Mouse (Mus musculus): ENCODE measurements around the gene Cdkal1.
A peak's percentile ranks its signal among the peaks of the same experiment; 100 is the strongest.

The Cdkal1 gene

GRCm38 (mm10) chr13:29621881-29622280 is 233.6 kb downstream of the Cdkal1 start:
- no peak for DNase-seq

DNA sequence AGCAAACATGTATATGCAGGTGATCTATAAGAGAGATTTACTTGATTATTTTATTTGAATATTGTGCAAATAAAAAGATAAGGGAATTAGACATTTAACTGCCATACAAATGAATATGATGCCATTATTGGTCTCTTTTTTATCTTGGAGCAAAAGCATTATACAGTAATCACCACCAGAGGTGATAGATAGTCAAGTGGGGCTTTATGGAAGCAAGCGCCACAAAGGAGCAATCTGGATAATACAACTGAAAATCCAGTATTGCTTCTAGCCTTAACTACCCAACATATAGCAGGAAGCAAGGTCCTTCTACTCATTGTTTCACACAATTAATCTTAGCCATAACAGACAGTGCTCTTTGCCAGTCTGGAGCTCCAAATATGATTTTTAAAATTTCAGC is 234.1 kb downstream of the Cdkal1 start:
- DNase-seq: no peak

DNA sequence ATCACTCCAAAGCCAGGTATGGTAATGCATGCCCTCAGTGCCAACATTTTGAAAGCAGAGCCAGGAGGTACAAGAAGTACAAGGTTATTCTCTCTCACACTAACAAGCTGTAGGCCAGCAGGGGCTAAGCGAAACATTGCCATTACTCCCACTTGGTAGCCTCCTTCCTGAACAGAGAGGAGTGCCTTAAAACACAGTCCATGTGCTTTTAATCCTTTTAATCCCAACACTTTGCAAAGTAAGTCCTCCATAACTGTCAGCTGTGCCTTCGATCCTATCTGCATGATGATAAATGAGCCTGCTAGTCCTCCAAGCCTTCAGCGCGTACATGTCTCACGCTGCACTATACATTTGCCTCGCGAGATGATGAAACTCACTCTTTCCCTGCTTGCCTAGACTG is 234.6 kb downstream of the Cdkal1 start:
- no peak for DNase-seq

- no peak for DNase-seq
Observed at GRCm38 (mm10) chr13:29616654-29617171, 238.8 kb downstream of the Cdkal1 start.

DNA sequence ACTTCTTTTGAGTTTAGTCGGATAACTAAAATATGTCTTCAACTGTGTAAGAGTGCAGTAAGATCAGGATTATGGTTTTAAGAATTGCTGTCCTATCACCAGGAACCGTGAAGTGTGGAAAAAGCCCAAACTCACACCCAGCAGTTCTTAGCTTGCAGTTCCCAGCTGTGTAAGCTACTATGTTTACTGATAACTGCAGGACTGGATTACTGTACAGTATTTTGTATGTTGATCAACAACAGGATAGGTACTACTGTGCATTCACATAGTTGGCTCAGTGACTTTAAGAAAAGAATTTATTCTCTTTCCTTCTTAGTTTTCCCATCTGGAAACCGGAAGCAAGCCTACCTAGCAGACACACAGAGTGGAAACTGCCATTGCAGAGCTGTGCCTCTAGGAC is 239.5 kb downstream of the Cdkal1 start:
- no peak for DNase-seq

GRCm38 (mm10) chr13:29615081-29615480 is 240.4 kb downstream of the Cdkal1 start:
- no peak for DNase-seq

GRCm38 (mm10) chr13:29610051-29610931 is 245.2 kb downstream of the Cdkal1 start:
- DNase-seq: peak; percentile 22 to 26

DNA sequence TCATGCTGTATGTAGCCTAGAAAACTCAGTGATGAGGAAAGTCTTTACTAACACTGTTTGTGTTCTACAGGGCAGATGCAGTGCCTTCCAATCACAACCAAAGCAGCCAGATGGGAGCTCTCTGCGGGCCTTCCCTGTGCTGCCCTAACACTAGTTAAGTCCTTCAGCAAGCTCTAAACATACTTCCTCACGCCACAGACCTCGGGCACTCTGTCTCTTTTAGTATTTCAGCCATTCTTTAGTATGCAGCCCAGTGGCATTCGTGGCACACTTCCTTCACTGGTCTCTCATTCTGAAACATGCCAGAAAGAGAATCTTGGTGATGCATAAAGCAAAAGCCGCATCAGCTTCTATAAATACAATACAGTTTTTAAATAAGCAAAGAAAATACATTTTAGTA is 246.0 kb downstream of the Cdkal1 start:
- no peak for DNase-seq

GRCm38 (mm10) chr13:29604241-29604640 is 251.2 kb downstream of the Cdkal1 start:
- peak; percentile 81 to 85 for DNase-seq

DNA sequence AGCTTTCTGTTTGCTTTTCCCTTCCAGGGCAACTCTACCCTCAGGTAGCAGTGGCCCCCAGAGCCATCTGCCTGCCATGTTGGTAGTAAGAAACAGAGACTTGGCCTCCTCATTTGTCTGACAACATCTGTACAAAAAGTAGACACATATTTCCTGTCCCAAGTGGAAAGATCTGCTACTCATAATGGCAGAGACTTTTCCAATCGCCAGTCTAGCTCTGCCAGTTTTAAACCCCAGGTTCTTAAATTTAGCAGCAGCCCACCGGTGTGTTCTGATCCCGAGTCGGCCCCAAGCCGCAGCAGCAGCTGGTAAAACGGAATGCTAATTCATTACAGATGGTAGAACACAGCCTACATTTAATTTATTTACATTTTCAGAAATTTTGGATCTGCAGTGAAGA is 251.9 kb downstream of the Cdkal1 start:
- DNase-seq: no peak

DNA sequence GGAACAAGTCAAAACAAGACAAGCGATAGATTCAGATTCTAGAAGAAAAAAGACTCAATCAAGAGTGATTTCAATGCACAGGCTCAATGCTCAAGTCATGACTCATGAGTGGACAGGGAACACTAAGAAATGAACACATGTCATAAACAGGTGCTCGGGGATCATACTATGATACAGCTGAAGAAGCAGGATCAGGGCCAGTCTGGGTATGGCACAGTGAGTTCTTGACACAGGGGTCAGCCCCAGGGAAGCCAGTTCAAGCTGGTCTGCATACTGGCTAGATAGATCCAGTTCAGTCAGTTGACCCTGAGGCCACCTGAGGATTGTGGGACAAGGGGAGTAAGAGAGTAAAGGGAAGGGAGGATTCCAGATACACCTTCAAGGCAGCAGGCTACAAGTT is 254.4 kb downstream of the Cdkal1 start:
- DNase-seq: no peak

DNA sequence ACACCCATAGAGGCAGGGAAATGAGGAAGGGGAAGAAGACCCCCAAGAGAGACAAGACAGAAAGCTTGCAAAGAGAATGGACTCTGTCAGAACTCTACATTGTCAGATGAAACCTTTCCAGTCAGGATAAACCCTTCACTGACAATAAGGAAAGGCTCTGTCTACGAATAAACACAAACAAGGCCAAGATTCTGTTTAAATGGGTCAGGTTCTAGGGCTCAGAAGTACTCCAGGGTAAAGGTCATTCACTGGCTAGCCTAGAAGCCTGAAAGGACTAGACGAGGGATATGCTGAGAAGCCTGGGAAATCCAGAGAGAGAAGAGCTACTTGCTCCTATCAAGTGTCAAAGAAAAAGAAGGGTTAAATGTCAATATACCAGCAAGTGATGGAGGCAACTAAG is 255.8 kb downstream of the Cdkal1 start:
- no peak for DNase-seq

GRCm38 (mm10) chr13:29596735-29597134 is 258.7 kb downstream of the Cdkal1 start:
- no peak for DNase-seq

DNA sequence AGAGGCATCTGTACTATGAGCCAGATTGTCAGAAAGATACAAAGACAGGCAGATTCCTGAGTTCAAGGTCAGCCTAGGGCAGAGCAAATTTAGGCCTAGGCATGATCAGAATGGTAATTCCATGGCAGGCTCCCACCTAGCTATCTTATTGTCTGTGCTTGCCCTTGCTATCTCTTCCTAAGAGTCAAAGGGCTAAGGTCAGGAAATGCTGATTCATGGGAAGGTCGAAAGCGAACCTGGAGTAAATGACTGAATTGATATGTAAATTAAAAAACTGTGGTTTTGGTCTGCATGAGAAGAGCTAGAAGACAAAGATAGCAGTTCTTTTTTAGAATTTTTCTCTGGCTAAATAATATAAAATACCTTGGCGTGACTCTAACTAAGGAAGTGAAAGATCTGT is 262.4 kb downstream of the Cdkal1 start:
- DNase-seq: no peak

GRCm38 (mm10) chr13:29590685-29591084 is 264.8 kb downstream of the Cdkal1 start:
- DNase-seq: no peak

DNA sequence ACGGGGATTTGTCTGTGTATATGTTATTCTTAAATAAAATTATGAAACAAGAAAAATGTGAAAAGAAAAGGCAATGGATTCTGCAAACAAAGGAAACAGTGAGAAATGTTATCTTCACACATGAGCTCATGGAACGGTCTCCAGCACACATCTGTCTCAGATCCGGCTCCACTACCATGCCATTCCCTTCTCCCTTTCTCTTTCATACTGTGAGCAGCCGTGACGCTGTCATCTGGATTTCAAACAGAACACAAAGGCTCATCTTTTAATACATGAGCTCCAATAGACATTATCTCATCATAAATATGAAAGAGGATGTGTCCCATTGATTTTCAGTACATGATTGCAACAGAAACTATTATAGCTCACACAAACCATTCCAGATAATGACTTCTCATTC is 265.3 kb downstream of the Cdkal1 start:
- no peak for DNase-seq

DNA sequence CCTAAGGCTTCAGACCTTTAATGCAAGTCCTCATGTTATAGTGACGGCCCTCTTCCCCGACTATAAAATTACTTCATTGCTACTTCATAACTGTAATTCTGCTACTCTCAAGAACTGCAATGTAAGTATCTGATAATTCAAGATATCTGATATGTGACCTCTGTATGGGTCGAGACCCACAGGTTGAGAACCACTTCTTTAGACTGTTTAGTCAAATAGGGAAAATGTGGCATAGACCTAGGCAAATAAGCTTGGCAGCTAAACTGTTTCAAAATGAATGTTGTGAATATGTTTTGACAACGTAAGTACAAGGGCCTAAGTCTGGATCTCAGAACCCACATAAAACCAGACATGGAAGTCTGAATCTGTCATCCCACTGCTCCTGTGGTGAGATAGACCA is 266.8 kb downstream of the Cdkal1 start:
- DNase-seq: no peak

DNA sequence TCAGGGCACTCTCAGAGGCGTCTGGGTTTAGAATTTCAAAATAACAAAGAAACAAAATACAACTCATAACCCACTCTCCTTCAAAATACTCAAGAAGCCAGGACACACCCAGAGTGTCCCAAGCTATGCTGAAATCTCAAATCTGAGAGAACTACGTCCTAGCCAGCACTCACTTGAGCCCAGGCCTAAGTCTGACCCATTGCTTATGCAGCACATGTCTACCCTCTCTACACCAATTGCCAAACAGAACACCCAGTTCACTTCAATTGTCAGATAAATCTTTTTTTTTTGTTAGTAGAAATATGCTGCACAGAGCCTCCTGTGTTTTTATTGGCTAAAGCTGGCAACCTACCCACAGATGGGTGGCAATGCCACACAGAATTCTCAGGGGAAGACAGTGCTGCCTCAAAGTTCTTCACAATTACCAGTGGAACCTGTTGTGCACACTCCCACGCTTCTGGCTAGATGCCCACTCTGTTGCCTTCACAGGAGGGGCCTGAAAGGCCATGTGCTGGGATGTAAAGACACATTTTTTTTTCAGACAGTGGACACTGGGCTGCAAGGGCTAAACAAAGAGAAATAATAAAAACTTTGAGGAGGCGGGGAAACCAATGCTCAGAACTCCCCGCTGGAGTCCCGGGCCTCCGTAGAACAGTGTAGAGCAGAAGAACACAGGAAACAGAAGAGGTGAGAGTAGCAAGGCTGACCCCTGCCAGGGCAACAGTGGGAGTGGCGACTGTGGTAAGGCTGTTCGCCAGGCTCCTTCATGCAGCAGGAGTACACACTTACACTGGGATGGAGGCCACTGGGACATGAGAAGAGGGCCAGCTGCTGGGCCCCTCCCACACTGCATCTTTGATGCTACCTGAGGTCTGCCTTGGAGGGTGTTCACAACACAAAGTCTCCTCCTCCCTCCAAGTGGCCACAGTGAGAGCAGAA is 273.4 kb downstream of the Cdkal1 start:
- DNase-seq: peak; percentile 40 to 47

DNA sequence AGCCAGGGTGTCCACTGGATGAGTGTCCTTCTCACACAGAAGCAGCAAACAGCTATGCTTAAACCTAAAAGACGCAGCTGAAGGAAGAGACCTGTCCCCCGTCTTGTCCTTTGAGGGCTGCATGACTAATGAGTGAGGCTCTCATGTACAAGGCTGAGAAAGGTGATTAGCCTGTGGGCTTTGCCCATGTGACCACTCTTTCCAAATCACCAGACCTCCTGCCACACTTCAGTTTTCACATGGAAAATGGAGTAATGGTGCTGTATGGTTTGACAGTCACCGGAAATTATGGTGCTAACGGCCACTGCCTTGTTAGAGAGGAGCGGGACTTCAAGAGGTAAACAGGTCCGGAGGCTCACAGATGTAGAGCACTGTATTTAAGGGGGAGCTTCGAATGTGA is 274.7 kb downstream of the Cdkal1 start:
- no peak for DNase-seq

DNA sequence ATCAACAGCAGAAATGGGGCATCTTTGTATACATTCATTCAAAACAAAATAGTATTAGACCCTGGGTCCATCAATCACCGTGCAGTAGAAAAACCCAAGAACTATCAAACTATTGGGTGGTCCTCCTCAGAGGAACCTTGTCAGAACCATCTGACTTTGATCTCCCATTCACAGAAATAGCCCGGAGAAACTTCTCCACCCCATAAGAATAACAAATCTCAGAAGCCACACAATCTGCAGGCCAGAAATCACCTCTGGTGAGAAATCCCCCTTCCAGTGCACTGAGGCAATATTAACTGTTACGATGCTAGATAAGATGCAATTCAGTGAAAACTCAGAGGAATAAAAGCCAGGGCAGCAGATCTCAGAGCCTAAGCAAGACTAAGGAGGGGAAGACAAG is 275.5 kb downstream of the Cdkal1 start:
- no peak for DNase-seq

GRCm38 (mm10) chr13:29578621-29579020 is 276.9 kb downstream of the Cdkal1 start:
- DNase-seq: no peak

DNA sequence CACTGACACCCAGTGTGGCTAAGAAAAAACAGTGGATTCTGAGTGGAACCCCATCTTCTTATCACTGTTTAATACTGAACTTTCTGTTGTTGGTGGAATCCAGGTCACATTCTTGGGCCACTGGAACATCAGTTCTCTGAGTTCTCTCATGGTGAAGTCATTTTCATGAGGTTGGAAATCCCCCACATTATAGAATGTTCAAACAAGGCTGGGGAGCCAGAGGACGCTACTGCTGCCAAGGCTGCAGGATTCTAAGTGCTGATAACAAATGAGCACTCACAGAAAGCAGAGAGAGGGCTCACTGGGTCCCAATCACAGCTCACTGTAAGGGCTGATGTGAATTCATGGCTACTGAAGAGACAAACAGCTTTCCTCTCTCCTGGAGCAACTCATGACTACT is 280.7 kb downstream of the Cdkal1 start:
- no peak for DNase-seq

GRCm38 (mm10) chr13:29572477-29572876 is 283.0 kb downstream of the Cdkal1 start:
- DNase-seq: no peak

- no peak for DNase-seq
Observed at GRCm38 (mm10) chr13:29565710-29566109, 289.8 kb downstream of the Cdkal1 start.
